Mouse (Mus musculus): ENCODE data around the gene Rbm26. TPM values are rescaled to one million over a fixed set of nuclear protein-coding genes. Genes with fewer than 3 reads are reported as not detected.

Rbm26 gene
- polyA plus RNA-seq, 1 experiment from 2014 or later: 9.8 TPM

GRCm38 (mm10) chr14:105184866-105185265 lies 7.7 kb upstream of the Rbm26 start:
- WGBS (ENCODE audit: insufficient replicate concordance): 41% methylated on average over 3 of the region's 3 CpGs
- no peaks in the 10 kb centered on the region for H3K36me3 ChIP-seq (replicated peaks; ENCODE audit: insufficient read depth, low read length)
- H3K9me3 ChIP-seq (ENCODE audit: low read length): no peaks in the 10 kb centered on the region
- no peaks in the 10 kb centered on the region for H3K27me3 ChIP-seq (ENCODE audit: insufficient read depth, low read length)
- no peak for DNase-seq
- no peak overlapping the region for H3K4me2 ChIP-seq (ENCODE audit: low read depth, low read length)
- H3K27ac ChIP-seq (ENCODE audit: low read depth): no peak overlapping the region
- H3K9ac ChIP-seq (replicated peaks): no peak overlapping the region
- H3K4me3 ChIP-seq (ENCODE audit: low read depth, low read length): no peak overlapping the region
- TF ChIP-seq EP300 (IDR thresholded peaks at IDR 0.05; ENCODE audit: low read depth): no peak
- TF ChIP-seq CTCF (IDR thresholded peaks at IDR 0.05; ENCODE audit: low read depth): peak; percentile 41
- H3K4me1 ChIP-seq (ENCODE audit: insufficient read depth): no peaks in the 10 kb centered on the region
- no peak for ATAC-seq

- no peak for ATAC-seq
- Histone ChIP-seq H3K27me3 (ENCODE audit: insufficient read depth, low read length) (no peaks in the 10 kb centered on the region), H3K9ac (replicated peaks) (no peak overlapping the region), H3K9me3 (ENCODE audit: low read length) (no peaks in the 10 kb centered on the region), H3K4me3 (ENCODE audit: low read depth, low read length) (no peak overlapping the region), H3K36me3 (replicated peaks; ENCODE audit: insufficient read depth, low read length) (no peaks in the 10 kb centered on the region), H3K4me1 (ENCODE audit: insufficient read depth) (no peaks in the 10 kb centered on the region), H3K27ac (ENCODE audit: low read depth) (no peak overlapping the region), H3K4me2 (ENCODE audit: low read depth, low read length) (no peak overlapping the region)
- WGBS (ENCODE audit: insufficient replicate concordance): 46% methylated on average over 3 of the region's 3 CpGs
- no peak for DNase-seq
- no peak for TF ChIP-seq EP300 (IDR thresholded peaks at IDR 0.05; ENCODE audit: low read depth)
- no peak for TF ChIP-seq CTCF (IDR thresholded peaks at IDR 0.05; ENCODE audit: low read depth)
Observed at GRCm38 (mm10) chr14:105182786-105183185, 5.7 kb upstream of the Rbm26 start.

- no peak overlapping the region for H3K9ac ChIP-seq (replicated peaks)
- no peaks in the 10 kb centered on the region for H3K9me3 ChIP-seq (ENCODE audit: low read length)
- no peak overlapping the region for H3K4me2 ChIP-seq (ENCODE audit: low read depth, low read length)
- H3K36me3 ChIP-seq (replicated peaks; ENCODE audit: insufficient read depth, low read length): no peaks in the 10 kb centered on the region
- H3K4me1 ChIP-seq (ENCODE audit: insufficient read depth): peaks cover 12% of the 10 kb centered on the region
- no peak overlapping the region for H3K4me3 ChIP-seq (ENCODE audit: low read depth, low read length)
- H3K27me3 ChIP-seq (ENCODE audit: insufficient read depth, low read length): no peaks in the 10 kb centered on the region
- WGBS (ENCODE audit: insufficient replicate concordance): 91% methylated on average over 3 of the region's 3 CpGs
- no peak overlapping the region for H3K27ac ChIP-seq (ENCODE audit: low read depth)
- no peak for ATAC-seq
- TF ChIP-seq CTCF (IDR thresholded peaks at IDR 0.05; ENCODE audit: low read depth) (no peak), EP300 (IDR thresholded peaks at IDR 0.05; ENCODE audit: low read depth) (no peak)
- DNase-seq: no peak
Observed at GRCm38 (mm10) chr14:105179733-105180132, 2.6 kb upstream of the Rbm26 start.

GRCm38 (mm10) chr14:105178996-105179395 lies 1.9 kb upstream of the Rbm26 start:
- Histone ChIP-seq H3K4me3 (ENCODE audit: low read depth, low read length) (no peak overlapping the region), H3K27ac (ENCODE audit: low read depth) (no peak overlapping the region), H3K9me3 (ENCODE audit: low read length) (no peaks in the 10 kb centered on the region), H3K27me3 (ENCODE audit: insufficient read depth, low read length) (no peaks in the 10 kb centered on the region), H3K9ac (replicated peaks) (no peak overlapping the region), H3K36me3 (replicated peaks; ENCODE audit: insufficient read depth, low read length) (no peaks in the 10 kb centered on the region), H3K4me1 (ENCODE audit: insufficient read depth) (peaks cover 15% of the 10 kb centered on the region), H3K4me2 (ENCODE audit: low read depth, low read length) (no peak overlapping the region)
- 80% methylated on average over 5 of the region's 7 CpGs for WGBS (ENCODE audit: insufficient replicate concordance)
- no peak for ATAC-seq
- DNase-seq: no peak
- TF ChIP-seq EP300 (IDR thresholded peaks at IDR 0.05; ENCODE audit: low read depth): no peak
- TF ChIP-seq CTCF (IDR thresholded peaks at IDR 0.05; ENCODE audit: low read depth): no peak

GRCm38 (mm10) chr14:105176381-105177168 lies 552 bp downstream of the Rbm26 start:
- ATAC-seq (peak; percentile 71), DNase-seq (peak; percentile 48)
- Histone ChIP-seq H3K4me1 (ENCODE audit: insufficient read depth) (peaks cover 22% of the 10 kb centered on the region), H3K4me3 (ENCODE audit: low read depth, low read length) (peak overlapping the region; percentile 98), H3K4me2 (ENCODE audit: low read depth, low read length) (peak overlapping the region; percentile 94), H3K27me3 (ENCODE audit: insufficient read depth, low read length) (no peaks in the 10 kb centered on the region), H3K9ac (replicated peaks) (peak overlapping the region; percentile 99), H3K27ac (ENCODE audit: low read depth) (peak overlapping the region; percentile 92), H3K36me3 (replicated peaks; ENCODE audit: insufficient read depth, low read length) (no peaks in the 10 kb centered on the region), H3K9me3 (ENCODE audit: low read length) (no peaks in the 10 kb centered on the region)
- TF ChIP-seq EP300 (IDR thresholded peaks at IDR 0.05; ENCODE audit: low read depth) (no peak), CTCF (IDR thresholded peaks at IDR 0.05; ENCODE audit: low read depth) (no peak)
- WGBS (ENCODE audit: insufficient replicate concordance): under 1% methylated on average over 60 of the region's 74 CpGs

GRCm38 (mm10) chr14:105167181-105167580 lies 9.9 kb downstream of the Rbm26 start:
- DNase-seq (no peak), ATAC-seq (no peak)
- H3K4me2 ChIP-seq (ENCODE audit: low read depth, low read length): no peak overlapping the region
- H3K4me3 ChIP-seq (ENCODE audit: low read depth, low read length): no peak overlapping the region
- no peak overlapping the region for H3K9ac ChIP-seq (replicated peaks)
- H3K36me3 ChIP-seq (replicated peaks; ENCODE audit: insufficient read depth, low read length): no peaks in the 10 kb centered on the region
- WGBS (ENCODE audit: insufficient replicate concordance): 82% methylated on average over 1 of the region's 1 CpGs
- H3K27ac ChIP-seq (ENCODE audit: low read depth): no peak overlapping the region
- H3K27me3 ChIP-seq (ENCODE audit: insufficient read depth, low read length): no peaks in the 10 kb centered on the region
- no peak for TF ChIP-seq CTCF (IDR thresholded peaks at IDR 0.05; ENCODE audit: low read depth)
- TF ChIP-seq EP300 (IDR thresholded peaks at IDR 0.05; ENCODE audit: low read depth): no peak
- no peaks in the 10 kb centered on the region for H3K9me3 ChIP-seq (ENCODE audit: low read length)
- peaks cover 3% of the 10 kb centered on the region; the same call in 1 of the 2 replicates for H3K4me1 ChIP-seq (ENCODE audit: insufficient read depth)

All from liver, postnatal 0 days (tissue).